Mouse (Mus musculus) c-Kit-positive CD71-positive TER-119-negative erythroid progenitor cells, embryonic 14.5 days (primary cell): ENCODE measurements around the gene Oas1h.
"Not testable (repeated sequence)": the region's sequence is repeated elsewhere in the genome, so short reads cannot be mapped to it uniquely, and the experiment has no call there.

ENCODE experiments used
- DNase-seq: peaks from one replicate; pipeline ENCODE4 v3.0.0-alpha.2; 2013; ENCODE audit warnings: low read depth

Gene Oas1h

GRCm38 (mm10) chr5:120881681-120882080 lies 20.5 kb downstream of the Oas1h start:
- not testable (repeated sequence) for DNase-seq

GRCm38 (mm10) chr5:120887413-120887812 lies 26.2 kb downstream of the Oas1h start, which contains the start of gene Oas1g:
Oas1g (minus strand) TSS chr5:120887613.
- DNase-seq = not testable (repeated sequence)

- no peak for DNase-seq
These were observed 26.6 kb downstream of the Oas1h start for GRCm38 (mm10) chr5:120887831-120888230.

- not testable (repeated sequence) for DNase-seq
These were observed 27.1 kb downstream of the Oas1h start for GRCm38 (mm10) chr5:120888294-120888815.

- DNase-seq = no peak
These were observed 28.8 kb downstream of the Oas1h start for GRCm38 (mm10) chr5:120890026-120890425.

GRCm38 (mm10) chr5:120890991-120891390 lies 29.8 kb downstream of the Oas1h start:
- no peak for DNase-seq

GRCm38 (mm10) chr5:120891566-120892242 lies 30.5 kb downstream of the Oas1h start:
- DNase-seq = not testable (repeated sequence)

GRCm38 (mm10) chr5:120892243-120892660 lies 31.0 kb downstream of the Oas1h start:
- DNase-seq = no peak

GRCm38 (mm10) chr5:120893866-120894265 lies 32.6 kb downstream of the Oas1h start:
- not testable (repeated sequence) for DNase-seq

- DNase-seq = not testable (repeated sequence)
These were observed 33.5 kb downstream of the Oas1h start for GRCm38 (mm10) chr5:120894692-120895091.

- DNase-seq = no peak
These were observed 34.1 kb downstream of the Oas1h start for GRCm38 (mm10) chr5:120895231-120895900.

- DNase-seq = no peak
These were observed 37.1 kb downstream of the Oas1h start for GRCm38 (mm10) chr5:120898307-120898706.

- DNase-seq = no peak
These were observed 37.5 kb downstream of the Oas1h start for GRCm38 (mm10) chr5:120898726-120899125.

- no peak for DNase-seq
These were observed 39.4 kb downstream of the Oas1h start for GRCm38 (mm10) chr5:120900666-120901065.

GRCm38 (mm10) chr5:120902056-120902455 lies 40.8 kb downstream of the Oas1h start:
- no peak for DNase-seq

- not testable (repeated sequence) for DNase-seq
These were observed 45.8 kb downstream of the Oas1h start, which contains the start of gene Oas1a for GRCm38 (mm10) chr5:120906791-120907733. Oas1a (minus strand) TSS chr5:120907521.

- DNase-seq = no peak
These were observed 47.1 kb downstream of the Oas1h start for GRCm38 (mm10) chr5:120908196-120908920.

GRCm38 (mm10) chr5:120914204-120914603 lies 53.0 kb downstream of the Oas1h start, which contains the start of gene Oas1d:
Oas1d (plus strand) TSS chr5:120914536.
- DNase-seq = not testable (repeated sequence)

- not testable (repeated sequence) for DNase-seq
These were observed 58.1 kb downstream of the Oas1h start for GRCm38 (mm10) chr5:120919156-120919935.

- no peak for DNase-seq
These were observed 59.1 kb downstream of the Oas1h start for GRCm38 (mm10) chr5:120920296-120920695.
